Mouse (Mus musculus) B cell, adult 62 days (primary cell): ENCODE results near the gene Mrgprb4. TPM values are rescaled to one million over a fixed set of nuclear protein-coding genes. Genes with fewer than 3 reads are reported as not detected.

Experiments
- total RNA-seq: library from RNA; stranded (reverse); gene quantifications from 4 replicates; pipeline ENCODE4 v1.2.4, GENCODE M21; 2023

Mrgprb4 gene
- not detected in 4 replicates for total RNA-seq

GRCm38 (mm10) chr7:48199188-48199587, at the start of gene Mrgprb4:
TSS of gene Mrgprb4 (minus strand) at chr7:48199288.

GRCm38 (mm10) chr7:48168919-48169318, 30.2 kb downstream of the Mrgprb4 start, which contains the start of gene Mrgprb5:
TSS of gene Mrgprb5 (minus strand) at chr7:48169019.

Other genes starting within 250 kb of the Mrgprb4 start
- not detected in 4 replicates for gene Mrgpra4, start 217.2 kb downstream of the Mrgprb4 start, total RNA-seq
- gene Mrgprx1, start 171.7 kb downstream of the Mrgprb4 start, total RNA-seq = not detected in 4 replicates
- gene Mrgprb5, start 30.3 kb downstream of the Mrgprb4 start, total RNA-seq = not detected in 4 replicates
- not detected in 4 replicates for gene Mrgprb8, start 189.2 kb upstream of the Mrgprb4 start, total RNA-seq